Mouse (Mus musculus) hematopoietic stem cell, adult 5-6 weeks (primary cell): ENCODE measurements around the gene Ccdc171. TPM values are rescaled to one million over a fixed set of nuclear protein-coding genes. Genes with fewer than 3 reads are reported as not detected.
A peak's percentile ranks its signal among the peaks of the same experiment; 100 is the strongest.
"Not testable (repeated sequence)": the region's sequence is repeated elsewhere in the genome, so short reads cannot be mapped to it uniquely, and the experiment has no call there.

Experiments used
- ATAC-seq, 2 experiments: fragments of 125-278 bp in 1 of 2; replicated peaks in 1 of 2; 2 replicates each; pipeline ENCODE4 v1.8.0; 2016 to 2017; ENCODE audit warnings: inconsistent platforms in 2 of 2, mild to moderate bottlenecking in 2 of 2, moderate number of reproducible peaks in 2 of 2, low read depth in 1 of 2, moderate TSS enrichment in 1 of 2; ENCODE audit not compliant: low FRiP score in 2 of 2, poor library complexity in 2 of 2, severe bottlenecking in 2 of 2, insufficient read depth in 1 of 2, low TSS enrichment in 1 of 2
- total RNA-seq: library from RNA; stranded (forward); fragments of 172-1452, 232-1000 nt; gene quantifications from 2 replicates; pipeline ENCODE4 v1.2.3, GENCODE M21; 2017

Ccdc171 gene
- total RNA-seq: 21.8 and 30.6 TPM in 2 replicates

DNA sequence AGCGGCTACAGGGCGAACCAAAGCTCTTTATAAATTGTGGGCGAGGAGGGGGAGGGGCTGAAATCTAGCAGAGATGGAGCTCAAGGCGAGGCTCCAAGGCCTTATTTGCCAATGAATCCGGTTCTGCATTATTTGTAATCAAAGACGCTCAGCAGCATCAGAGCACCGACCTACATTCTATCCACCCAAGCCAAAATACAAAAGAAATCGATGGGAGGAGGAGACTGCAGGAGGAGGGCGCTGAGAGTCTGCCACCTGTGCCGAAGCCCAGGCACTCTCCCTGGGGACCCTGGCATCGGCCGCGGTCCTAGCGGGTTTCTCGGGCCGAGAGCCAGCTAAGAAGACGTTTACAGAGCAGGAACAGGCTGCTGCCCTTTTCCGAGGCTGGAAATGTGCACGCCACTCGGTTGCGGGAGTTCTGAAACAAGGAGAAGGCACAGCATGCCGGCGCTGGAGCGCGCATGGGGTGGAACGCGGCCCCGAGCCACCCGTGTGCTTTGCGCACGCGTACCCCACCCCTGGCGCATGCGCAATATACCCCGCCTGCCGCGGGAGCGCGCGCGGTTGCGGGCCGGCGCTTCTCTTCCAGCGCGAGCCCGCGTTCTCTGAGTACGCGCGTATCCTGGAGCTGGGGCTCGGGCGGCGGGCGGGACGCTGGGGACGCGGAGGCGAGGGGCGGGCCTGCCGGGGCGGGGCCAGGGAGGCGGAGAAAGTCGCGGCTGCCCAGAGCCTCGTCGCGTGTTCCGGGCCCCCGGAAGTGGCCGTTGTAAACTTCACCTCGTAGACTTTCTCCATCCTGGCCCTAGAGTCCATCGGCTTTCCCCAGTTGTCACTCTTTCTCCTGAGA, at the start of gene Ccdc171:
Gene Ccdc171, plus strand, starts transcription at position 703 of the 847 bp plus-strand sequence.
- ATAC-seq: peak; percentile 85 to 86

DNA sequence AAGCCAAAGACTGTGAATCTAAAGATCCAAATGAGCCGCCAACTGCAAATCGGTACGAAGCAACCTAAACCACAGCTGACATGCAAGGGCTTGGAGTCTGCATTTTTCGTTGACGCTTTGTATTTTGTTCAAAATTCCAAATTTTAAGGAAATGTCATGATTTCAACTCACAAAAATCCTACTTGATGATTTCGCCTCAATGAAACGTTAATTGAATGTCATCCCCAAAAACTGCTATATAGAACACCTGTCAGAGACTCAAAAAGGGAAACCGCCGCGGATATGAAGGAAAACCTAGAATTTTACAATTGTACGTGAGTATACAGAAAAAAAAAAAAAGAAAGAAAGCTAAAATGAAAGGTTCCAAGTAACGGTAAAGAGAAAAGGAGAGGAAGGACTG, 40.1 kb upstream of the Ccdc171 start:
- no peak for ATAC-seq

DNA sequence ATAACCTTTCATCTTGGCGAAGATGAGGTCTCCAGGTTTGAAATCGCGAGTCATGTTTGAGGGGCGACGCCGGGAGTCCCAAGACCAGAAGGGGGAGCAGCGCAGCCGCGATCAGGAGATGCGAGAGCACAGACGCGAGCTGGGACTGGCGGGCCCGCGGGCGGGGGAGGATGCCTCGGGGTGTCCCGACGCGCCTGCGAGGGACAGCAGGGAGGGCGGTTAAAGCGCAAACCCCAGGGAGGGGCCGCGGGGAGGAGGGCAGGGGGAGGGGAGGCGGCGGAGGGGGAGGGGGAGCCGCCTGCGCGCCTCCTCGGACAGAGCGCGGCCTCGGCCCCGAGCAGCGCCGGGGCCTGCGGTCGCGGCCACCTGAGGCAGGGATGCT, 39.6 kb upstream of the Ccdc171 start:
- peak; percentile 87 to 88 for ATAC-seq

- peak; percentile 89 to 93 for ATAC-seq
These were observed 39.0 kb upstream of the Ccdc171 start, which contains the start of gene Psip1 for GRCm38 (mm10) chr4:83486117-83486901. TSS of gene Psip1 (minus strand) at chr4:83486459.

DNA sequence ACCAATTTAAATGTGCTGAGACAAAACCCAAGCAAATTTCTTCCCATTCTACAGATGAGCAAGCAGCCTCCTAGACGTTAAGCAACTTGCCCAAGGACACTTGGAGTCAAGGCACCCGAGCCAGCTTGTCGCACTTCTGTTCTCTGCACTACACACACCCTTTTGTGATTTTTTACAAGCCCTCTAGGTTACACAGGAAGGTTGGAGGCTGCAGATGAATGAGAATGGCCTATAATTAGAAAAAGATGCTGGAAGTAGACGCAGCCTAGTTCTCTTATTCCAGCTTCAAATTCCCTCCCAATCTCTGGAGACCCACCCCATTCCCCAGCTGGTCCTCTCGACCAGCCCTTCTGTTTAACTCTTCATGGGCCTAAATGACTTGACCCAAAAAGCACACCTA, 36.2 kb upstream of the Ccdc171 start:
- no peak for ATAC-seq

DNA sequence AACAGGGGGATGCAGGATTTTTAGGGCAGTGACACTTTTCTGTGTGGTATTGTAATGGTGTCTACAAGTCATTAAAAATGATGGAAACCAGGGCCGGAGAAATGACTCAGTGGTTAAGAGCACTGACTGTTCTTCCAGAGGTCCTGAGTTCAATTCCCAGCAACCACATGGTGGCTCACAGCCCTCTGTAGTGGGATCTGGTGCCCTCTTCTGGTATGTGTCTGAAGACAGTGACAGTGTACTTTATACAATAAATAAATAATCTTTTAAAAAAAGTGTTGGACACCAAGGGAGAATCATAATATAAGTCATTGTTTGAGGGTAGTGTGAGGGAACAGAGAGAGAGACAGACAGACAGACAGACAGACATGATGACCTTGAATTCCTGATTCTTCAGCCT, 32.2 kb upstream of the Ccdc171 start:
- no peak for ATAC-seq

GRCm38 (mm10) chr4:83497013-83497412, 28.3 kb upstream of the Ccdc171 start:
- ATAC-seq: not testable (repeated sequence)

DNA sequence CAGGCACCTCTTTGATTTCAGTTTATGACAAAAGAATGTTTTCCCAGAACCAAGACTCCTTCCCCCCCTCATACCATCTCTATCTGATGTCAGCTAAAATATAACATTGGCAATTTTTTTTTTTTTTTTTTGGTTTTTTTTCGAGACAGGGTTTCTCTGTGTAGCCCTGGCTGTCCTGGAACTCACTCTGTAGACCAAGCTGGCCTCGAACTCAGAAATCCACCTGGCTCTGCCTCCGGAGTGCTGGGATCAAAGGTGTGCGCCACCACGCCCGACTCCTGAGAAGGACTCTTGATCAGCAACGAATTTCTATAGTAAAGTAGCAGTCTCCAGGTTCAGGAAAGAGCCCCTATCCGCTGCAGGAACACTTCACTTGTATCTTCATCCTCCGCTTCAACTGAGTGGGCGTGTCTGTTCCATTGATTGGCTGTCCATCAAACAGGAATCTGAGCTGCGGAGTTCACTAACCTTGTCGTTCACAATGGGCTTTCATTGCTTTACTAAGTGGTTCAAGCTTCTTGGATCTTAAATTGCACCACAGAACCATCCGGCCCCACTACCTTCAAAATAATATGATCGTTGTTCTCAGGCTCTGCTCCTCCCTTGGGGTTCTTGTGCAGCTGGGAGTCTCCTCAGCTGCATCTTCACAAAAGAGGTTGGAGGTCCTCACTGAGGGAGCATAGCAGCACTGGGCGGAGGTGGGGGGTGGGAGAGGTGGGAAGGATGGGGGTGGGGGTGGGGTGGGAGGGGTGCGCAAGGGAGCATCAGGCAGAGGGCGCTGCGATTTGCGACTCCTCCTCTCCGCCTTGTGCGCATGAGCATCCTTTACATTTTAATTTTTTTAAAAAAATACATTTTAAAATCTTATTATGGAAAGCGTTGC, 24.9 kb upstream of the Ccdc171 start:
- ATAC-seq: no peak

- no peak for ATAC-seq
These were observed 24.3 kb upstream of the Ccdc171 start for GRCm38 (mm10) chr4:83501037-83501430.

DNA sequence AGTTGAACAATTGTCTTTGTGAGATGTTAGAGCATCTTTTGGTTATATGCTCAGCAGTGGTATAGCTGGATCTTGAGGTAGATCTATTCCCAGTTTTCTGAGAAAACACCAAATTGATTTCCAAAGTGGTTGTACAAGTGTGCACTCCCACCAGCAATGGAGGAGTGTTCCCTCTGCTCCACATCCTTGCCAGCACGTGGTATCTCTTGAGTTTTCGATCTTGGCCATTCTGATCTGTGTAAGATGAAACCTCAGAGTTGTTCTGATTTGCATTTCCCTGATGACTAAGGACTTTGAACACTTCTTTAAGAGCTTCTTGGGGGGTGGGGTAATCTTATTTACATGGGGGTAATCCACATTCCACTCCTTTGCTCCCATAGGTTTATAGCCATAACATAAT, 15.7 kb upstream of the Ccdc171 start:
- no peak for ATAC-seq

DNA sequence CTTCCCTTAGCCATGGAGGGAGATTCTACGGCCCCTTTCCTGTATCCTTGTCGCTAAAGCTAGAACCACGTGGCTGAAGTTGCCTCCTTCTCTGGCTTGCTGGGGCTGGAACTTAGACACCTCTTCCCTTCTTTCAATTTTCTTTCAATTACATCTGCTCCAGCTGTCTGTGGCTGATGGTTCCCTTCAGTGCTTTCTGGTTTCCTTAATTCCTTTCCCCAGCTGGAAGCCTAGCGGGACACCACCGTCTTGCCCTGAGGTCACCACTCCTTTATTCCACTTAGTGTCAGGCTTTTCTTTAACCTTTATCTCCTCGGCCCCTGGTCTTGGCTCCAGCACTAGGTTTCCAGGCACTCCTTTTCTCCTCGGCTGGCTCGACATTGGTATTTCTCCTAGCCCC, 14.3 kb upstream of the Ccdc171 start:
- ATAC-seq: no peak

- 0 out of 4 replicates have a peak, but pooled peaks of 1 of the 2 experiments have one; percentile 46 for ATAC-seq
These were observed 13.1 kb upstream of the Ccdc171 start for GRCm38 (mm10) chr4:83512217-83512616.

GRCm38 (mm10) chr4:83512644-83513043, 12.7 kb upstream of the Ccdc171 start:
- no peak for ATAC-seq

DNA sequence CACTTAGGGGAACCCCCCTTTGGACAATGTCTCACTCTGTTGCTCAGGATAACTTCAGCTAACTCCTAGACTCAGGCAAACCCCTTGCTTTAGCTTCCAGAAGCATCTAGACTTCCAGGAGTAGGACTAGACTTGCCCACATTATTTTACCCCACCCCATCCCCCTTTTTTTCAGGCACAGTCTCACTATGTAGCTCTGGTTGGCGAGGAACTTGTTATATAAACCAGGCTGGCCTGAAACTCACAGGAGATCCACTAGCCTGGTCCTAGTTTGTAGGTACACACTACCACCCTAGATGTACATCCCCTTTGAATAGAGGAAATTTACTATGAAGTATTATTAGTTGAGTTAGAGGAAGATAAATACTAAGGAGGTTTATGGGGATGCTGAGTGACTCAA, 11.2 kb upstream of the Ccdc171 start:
- no peak for ATAC-seq

- ATAC-seq: peak in 1 of 2 experiments; percentile 32; a peak in 1 of 4 replicates
These were observed 10.2 kb upstream of the Ccdc171 start for GRCm38 (mm10) chr4:83514976-83515669.

- not testable (repeated sequence) for ATAC-seq
These were observed 9.2 kb upstream of the Ccdc171 start for GRCm38 (mm10) chr4:83516144-83516543.

DNA sequence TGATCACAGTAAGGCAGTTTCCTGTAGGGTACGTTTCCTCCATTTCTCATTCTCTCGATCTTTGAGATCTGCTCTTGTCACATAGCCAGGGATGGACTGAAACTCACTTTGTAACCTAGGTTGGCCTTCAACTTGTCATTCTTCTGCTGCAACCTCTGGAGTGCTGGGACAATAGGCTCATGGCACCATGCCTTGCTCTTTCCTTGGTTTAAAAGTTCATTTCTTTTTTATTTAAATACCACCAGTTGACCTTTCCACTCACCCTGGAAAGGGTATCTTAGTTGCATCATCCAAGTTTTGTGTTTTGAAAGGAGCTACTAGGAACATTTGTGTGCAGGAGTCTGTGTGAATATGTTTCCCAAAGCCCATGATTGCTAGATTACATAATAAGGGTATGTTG, 6.2 kb upstream of the Ccdc171 start:
- no peak for ATAC-seq
